ENCODE assay signal across 7 mouse cellular contexts in genomic region chr19:16063533-16063915, GRCm38 (mm10).
DNase-seq lines count a peak whose midpoint lies in the region; ATAC-seq and TF ChIP-seq lines count a peak whose summit lies in the region.

No protein-coding gene starts in this region.

- peak; percentile 31 for DNase-seq in kidney, postnatal 0 days (ENCODE audit: low spot score)
- DNase-seq in kidney, adult 8-10 months, result no peak
- no peak for DNase-seq in frontal cortex, postnatal 10 days (ENCODE audit: low spot score in 2 of 2)
- no peak for DNase-seq in lung, postnatal 36 days

- WGBS in kidney, postnatal 0 days, result 56% methylated on average over 8 of the region's 8 CpGs
- 22% methylated on average over 8 of the region's 8 CpGs for WGBS in heart, embryonic 14.5 days
- 26% methylated on average over 8 of the region's 8 CpGs for WGBS in intestine, postnatal 0 days

- no peaks in the 10 kb centered on the region for H3K27me3 ChIP-seq in kidney, postnatal 0 days (ENCODE audit: insufficient read depth, low read length)
- no peaks in the 10 kb centered on the region for H3K27me3 ChIP-seq in heart, embryonic 14.5 days (ENCODE audit: control insufficient read depth, insufficient read depth, low read length)
- H3K27me3 ChIP-seq in intestine, postnatal 0 days (replicated peaks; ENCODE audit: control insufficient read depth, insufficient read depth, low read length), result no peaks in the 10 kb centered on the region
- H3K27me3 ChIP-seq in myocyte (ENCODE audit: control insufficient read depth, insufficient read depth, insufficient read length), result no peaks in the 10 kb centered on the region

- no peaks in the 10 kb centered on the region for H3K9me3 ChIP-seq in kidney, postnatal 0 days (replicated peaks; ENCODE audit: low read length)
- no peaks in the 10 kb centered on the region for H3K9me3 ChIP-seq in heart, embryonic 14.5 days (ENCODE audit: control insufficient read depth, low read length)
- H3K9me3 ChIP-seq in intestine, postnatal 0 days (ENCODE audit: control insufficient read depth), result no peaks in the 10 kb centered on the region

- H3K4me3 ChIP-seq in kidney, postnatal 0 days (replicated peaks; ENCODE audit: low read depth, low read length), result no peak overlapping the region
- peak overlapping the region in 1 of 2 experiments; percentile 25; a peak in 1 of 4 replicates for H3K4me3 ChIP-seq in heart, embryonic 14.5 days (ENCODE audit: control insufficient read depth in 1 of 2, insufficient read depth in 1 of 2, low read depth in 1 of 2, low read length in 2 of 2)
- H3K4me3 ChIP-seq in intestine, postnatal 0 days (ENCODE audit: low read depth, low read length), result peak overlapping the region; percentile 7
- H3K4me3 ChIP-seq in myocyte, result no peak overlapping the region

- H3K4me2 ChIP-seq in kidney, postnatal 0 days (ENCODE audit: low read length), result peak overlapping the region; percentile 42; the same call in 1 of the 2 replicates
- H3K4me2 ChIP-seq in heart, embryonic 14.5 days (ENCODE audit: low read length), result peak overlapping the region; percentile 72
- H3K4me2 ChIP-seq in intestine, postnatal 0 days (replicated peaks; ENCODE audit: low read depth), result peak overlapping the region; percentile 65
- H3K4me2 ChIP-seq in myocyte (ENCODE audit: low read depth), result peak overlapping the region; percentile 99

- ATAC-seq in kidney, postnatal 0 days (replicated peaks; ENCODE audit: low FRiP score, low read depth), result no peak
- ATAC-seq in heart, embryonic 14.5 days (ENCODE audit: insufficient number of reproducible peaks, insufficient read depth, low FRiP score, low read depth), result no peak; the same call in 1 of the 2 replicates
- ATAC-seq in intestine, postnatal 0 days, result no peak

- no peak overlapping the region for H3ac ChIP-seq in myocyte (ENCODE audit: control insufficient read depth, insufficient read length)

- no peaks in the 10 kb centered on the region for H3K36me3 ChIP-seq in kidney, postnatal 0 days (ENCODE audit: insufficient read depth, low read length)
- H3K36me3 ChIP-seq in heart, embryonic 14.5 days (ENCODE audit: control insufficient read depth, insufficient read depth, low read length), result no peaks in the 10 kb centered on the region
- no peaks in the 10 kb centered on the region for H3K36me3 ChIP-seq in intestine, postnatal 0 days (ENCODE audit: control insufficient read depth, insufficient read depth)
- no peaks in the 10 kb centered on the region for H3K36me3 ChIP-seq in myocyte (ENCODE audit: control insufficient read depth, insufficient read depth)

- no peak overlapping the region for H3K27ac ChIP-seq in kidney, postnatal 0 days
- no peak overlapping the region for H3K27ac ChIP-seq in heart, embryonic 14.5 days (replicated peaks in 1 of 2; ENCODE audit: control insufficient read depth in 1 of 2, insufficient read depth in 1 of 2, low read depth in 2 of 2, low read length in 2 of 2)
- H3K27ac ChIP-seq in intestine, postnatal 0 days (ENCODE audit: low read depth, low read length), result no peak overlapping the region

- no peaks in the 10 kb centered on the region for H3K79me2 ChIP-seq in myocyte (ENCODE audit: control insufficient read depth, insufficient read depth)

- no peak for TF ChIP-seq CTCF in kidney, postnatal 0 days (IDR thresholded peaks at IDR 0.05; ENCODE audit: low read depth)
- TF ChIP-seq CTCF in intestine, postnatal 0 days (IDR thresholded peaks at IDR 0.05; ENCODE audit: low read depth), result no peak

- no peaks in the 10 kb centered on the region for H3K4me1 ChIP-seq in kidney, postnatal 0 days (replicated peaks; ENCODE audit: insufficient read depth, low read length)
- peaks cover 3 to 4% of the 10 kb centered on the region in 2 experiments; a peak in 3 of 4 replicates for H3K4me1 ChIP-seq in heart, embryonic 14.5 days (ENCODE audit: control insufficient read depth in 2 of 2, insufficient read depth in 2 of 2, low read length in 2 of 2)
- no peaks in the 10 kb centered on the region for H3K4me1 ChIP-seq in intestine, postnatal 0 days (replicated peaks; ENCODE audit: control insufficient read depth, insufficient read depth, low read length)

- H3K9ac ChIP-seq in kidney, postnatal 0 days (ENCODE audit: low read depth, low read length), result no peak overlapping the region
- H3K9ac ChIP-seq in heart, embryonic 14.5 days (ENCODE audit: low read length), result no peak overlapping the region
- H3K9ac ChIP-seq in intestine, postnatal 0 days (ENCODE audit: low read depth, low read length), result no peak overlapping the region

- no peak for TF ChIP-seq POLR2A in myocyte (IDR thresholded peaks at IDR 0.05; ENCODE audit: insufficient read length, low read depth)

TF ChIP-seq in myocyte, 11 proteins besides CTCF, POLR2A, EP300 and RAD21:
- no peak for TF ChIP-seq USF1 (IDR thresholded peaks at IDR 0.05; ENCODE audit: low read depth)
- TF ChIP-seq MYOG (IDR thresholded peaks at IDR 0.05; ENCODE audit: control insufficient read depth in 1 of 3, insufficient read depth in 1 of 3, insufficient read length in 2 of 3, low read depth in 2 of 3), result no peak
- no peak for TF ChIP-seq MYOD1 (IDR thresholded peaks at IDR 0.05; ENCODE audit: control insufficient read depth in 1 of 3, insufficient read length in 2 of 3, low read depth in 2 of 3)
- no peak for TF ChIP-seq TCF12 (IDR thresholded peaks at IDR 0.05; ENCODE audit: insufficient read depth, poor library complexity, severe bottlenecking)
- no peak for TF ChIP-seq TCF3 (IDR thresholded peaks at IDR 0.05; ENCODE audit: insufficient read length, low read depth)

Comparison
In these comparisons a context has a peak if more than half of its experiments do, and no peak if none do; other contexts are left out.
1. H3K4me2 ChIP-seq: peak in every context shown above with its lines; median percentile 99 in myocyte; 72 in heart, embryonic 14.5 days; 65 in intestine, postnatal 0 days; 42 in kidney, postnatal 0 days.